Mouse (Mus musculus): Measurements from ENCODE around the gene Zcchc7.

GRCm38 (mm10) chr4:44714111-44714621, 41.5 kb upstream of the Zcchc7 start:
- TF ChIP-seq CTCF (IDR thresholded peaks at IDR 0.05; ENCODE audit: control insufficient read depth, insufficient read depth, insufficient read length) = no peak
- no peak for TF ChIP-seq USF1 (IDR thresholded peaks at IDR 0.05; ENCODE audit: low read depth)
- TF ChIP-seq CEBPB (IDR thresholded peaks at IDR 0.05; ENCODE audit: low read depth) = no peak
- no peak for TF ChIP-seq FOSL1 (IDR thresholded peaks at IDR 0.05; ENCODE audit: insufficient read depth, low read length, poor library complexity, severe bottlenecking)

Data from C2C12 (cell line).